8 mouse cellular contexts compared by ENCODE assay signal in genomic region chr4:134288397-134289256, GRCm38 (mm10). TPM values are rescaled to one million over a fixed set of nuclear protein-coding genes. Genes with fewer than 3 reads are reported as not detected.
DNase-seq lines count a peak whose midpoint lies in the region; ATAC-seq and TF ChIP-seq lines count a peak whose summit lies in the region.

No protein-coding gene starts in this region.

- TF ChIP-seq CTCF in thymus, adult 2 months (IDR thresholded peaks at IDR 0.05; ENCODE audit: borderline replicate concordance, control insufficient read depth, extremely low read depth, insufficient read depth, low read length, poor library complexity): no peak

- H3K4me2 ChIP-seq in heart, embryonic 12.5 days: peak overlapping the region; percentile 96
- H3K4me2 ChIP-seq in hindbrain, embryonic 12.5 days (replicated peaks): peak overlapping the region; percentile 97

- H3K36me3 ChIP-seq in heart, embryonic 12.5 days: peaks cover 7% of the 10 kb centered on the region
- peaks cover 8% of the 10 kb centered on the region for H3K36me3 ChIP-seq in hindbrain, embryonic 12.5 days
- 0 out of 2 replicates have a peak, but pooled peaks cover 3% of the 10 kb centered on the region for H3K36me3 ChIP-seq in thymus, adult 2 months (ENCODE audit: control insufficient read depth, insufficient read depth, low read length)

- H3K9me3 ChIP-seq in heart, embryonic 12.5 days (replicated peaks): no peaks in the 10 kb centered on the region
- no peaks in the 10 kb centered on the region for H3K9me3 ChIP-seq in hindbrain, embryonic 12.5 days (replicated peaks)

- TF ChIP-seq POLR2A in thymus, adult 2 months (IDR thresholded peaks at IDR 0.05; ENCODE audit: control insufficient read depth, extremely low read depth, insufficient read depth, low read length, poor library complexity): no peak

- H3K4me3 ChIP-seq in heart, embryonic 12.5 days: peak overlapping the region; percentile 94
- H3K4me3 ChIP-seq in brown adipose tissue, adult 24 weeks (ENCODE audit: insufficient read depth, low read depth, low read length): peak overlapping the region; percentile 91
- peak overlapping the region; percentile 94 for H3K4me3 ChIP-seq in hindbrain, embryonic 12.5 days
- no peak overlapping the region for H3K4me3 ChIP-seq in thymus, adult 2 months (ENCODE audit: control insufficient read depth, insufficient read depth, low read length)

- 41% methylated on average over 11 of the region's 11 CpGs for WGBS in heart, embryonic 12.5 days
- WGBS in hindbrain, embryonic 12.5 days: 48% methylated on average over 11 of the region's 11 CpGs
- 58% methylated on average over 11 of the region's 11 CpGs for WGBS in thymus, adult 2 months

- ATAC-seq in heart, embryonic 12.5 days (ENCODE audit: insufficient number of reproducible peaks, low FRiP score): no peak
- no peak for ATAC-seq in hindbrain, embryonic 12.5 days (ENCODE audit: low FRiP score)
- ATAC-seq in megakaryocyte progenitor cell, adult 5-6 weeks (replicated peaks; ENCODE audit: poor library complexity): peak; percentile 46
- no peak for ATAC-seq in frontal cortex, adult (ENCODE audit: low TSS enrichment)

- no peak for DNase-seq in heart, postnatal 14 days
- no peak for DNase-seq in thymus, adult 2 months
- no peak for DNase-seq in lung, postnatal 14 days

- peak overlapping the region; percentile 99 for H3K27ac ChIP-seq in heart, embryonic 12.5 days (ENCODE audit: poor library complexity, severe bottlenecking)
- peak overlapping the region; percentile 86; the same call in 1 of the 2 replicates for H3K27ac ChIP-seq in brown adipose tissue, adult 24 weeks (replicated peaks; ENCODE audit: low read depth, low read length)
- H3K27ac ChIP-seq in hindbrain, embryonic 12.5 days: peak overlapping the region; percentile 100
- no peak overlapping the region for H3K27ac ChIP-seq in thymus, adult 2 months (ENCODE audit: control insufficient read depth, insufficient read depth, low read length)

- H3K9ac ChIP-seq in heart, embryonic 12.5 days: peak overlapping the region; percentile 97
- H3K9ac ChIP-seq in hindbrain, embryonic 12.5 days: peak overlapping the region; percentile 99

- peaks cover 50% of the 10 kb centered on the region for H3K4me1 ChIP-seq in heart, embryonic 12.5 days (replicated peaks)
- peaks cover 2% of the 10 kb centered on the region; the same call in 1 of the 2 replicates for H3K4me1 ChIP-seq in brown adipose tissue, adult 24 weeks (ENCODE audit: control insufficient read depth, insufficient read depth, insufficient read length, low read length)
- peaks cover 25% of the 10 kb centered on the region for H3K4me1 ChIP-seq in hindbrain, embryonic 12.5 days
- peaks cover 7% of the 10 kb centered on the region for H3K4me1 ChIP-seq in thymus, adult 2 months (replicated peaks; ENCODE audit: control insufficient read depth, insufficient read depth, low read length)

- intact Hi-C loops in heart, postnatal 14 days (cut with DNase I): no loop called here

- 0 out of 2 replicates have a peak, but pooled peaks cover 3% of the 10 kb centered on the region for H3K27me3 ChIP-seq in heart, embryonic 12.5 days (replicated peaks)
- peaks cover 9% of the 10 kb centered on the region for H3K27me3 ChIP-seq in hindbrain, embryonic 12.5 days
- no peaks in the 10 kb centered on the region for H3K27me3 ChIP-seq in thymus, adult 2 months (ENCODE audit: control insufficient read depth, insufficient read depth, low read length)

RNA-seq across cellular contexts. Expression of gene Pdik1l, which starts 0.9 kb away (rescaled TPM):
- polyA plus RNA-seq in heart, embryonic 12.5 days (2016; fragmentation: Nextera tagmentation; extraction: Ambion mirVana): 14.9 and 18.1 TPM in 2 replicates
- 1 to 10 TPM; 6.6 to 8.6 TPM for total RNA-seq in heart, postnatal 14 days (2021)
- polyA plus RNA-seq in brown adipose tissue, adult 24 weeks (2012; ENCODE audit: insufficient read depth, insufficient read length, missing spikeins): 5.0 and 7.8 TPM in 2 replicates
- 30.8 and 32.5 TPM in 2 replicates for polyA plus RNA-seq in hindbrain, embryonic 12.5 days (2016; fragmentation: Nextera tagmentation; extraction: Ambion mirVana)
- 23.4 and 25.9 TPM in 2 replicates for total RNA-seq in megakaryocyte progenitor cell, adult 5-6 weeks (2015)
- 32.7 and 34.0 TPM in 2 replicates for total RNA-seq in megakaryocyte progenitor cell, adult 5-6 weeks (2017)
- polyA plus RNA-seq in thymus, adult 2 months (2012; rRNA removed): 13.3 and 14.4 TPM in 2 replicates

RNA-seq across cellular contexts. Expression of gene Trim63, which starts 26.3 kb away (rescaled TPM):
- 90.7 and 93.9 TPM in 2 replicates for polyA plus RNA-seq in heart, embryonic 12.5 days (2016; fragmentation: Nextera tagmentation; extraction: Ambion mirVana)
- total RNA-seq in heart, postnatal 14 days (2021): 100 to 1,000 TPM; 193 to 217 TPM
- 1.2 and 2.4 TPM in 2 replicates for polyA plus RNA-seq in brown adipose tissue, adult 24 weeks (2012; ENCODE audit: insufficient read depth, insufficient read length, missing spikeins)
- polyA plus RNA-seq in hindbrain, embryonic 12.5 days (2016; fragmentation: Nextera tagmentation; extraction: Ambion mirVana): 0.54 and 1.6 TPM in 2 replicates
- total RNA-seq in megakaryocyte progenitor cell, adult 5-6 weeks (2015): not detected in 2 replicates
- total RNA-seq in megakaryocyte progenitor cell, adult 5-6 weeks (2017): not detected in 2 replicates
- polyA plus RNA-seq in thymus, adult 2 months (2012; rRNA removed): 0.43 and 5.9 TPM in 2 replicates

RNA-seq across cellular contexts. Expression of gene Grrp1, which starts 34.7 kb away (rescaled TPM):
- polyA plus RNA-seq in heart, embryonic 12.5 days (2016; fragmentation: Nextera tagmentation; extraction: Ambion mirVana): 4.5 TPM in 2 replicates
- 10 to 100 TPM in 1 of 2 experiments, 1 to 10 TPM in 1; 8.6 to 13.8 TPM for total RNA-seq in heart, postnatal 14 days (2021)
- polyA plus RNA-seq in brown adipose tissue, adult 24 weeks (2012; ENCODE audit: insufficient read depth, insufficient read length, missing spikeins): 2.5 and 2.8 TPM in 2 replicates
- polyA plus RNA-seq in hindbrain, embryonic 12.5 days (2016; fragmentation: Nextera tagmentation; extraction: Ambion mirVana): 8.5 and 8.9 TPM in 2 replicates
- not detected in 2 replicates for total RNA-seq in megakaryocyte progenitor cell, adult 5-6 weeks (2015)
- total RNA-seq in megakaryocyte progenitor cell, adult 5-6 weeks (2017): not detected in 2 replicates
- 5.2 and 6.6 TPM in 2 replicates for polyA plus RNA-seq in thymus, adult 2 months (2012; rRNA removed)

RNA-seq across cellular contexts. Expression of gene Gm30191, which starts 41.9 kb away (rescaled TPM):
- not detected in 2 replicates for polyA plus RNA-seq in heart, embryonic 12.5 days (2016; fragmentation: Nextera tagmentation; extraction: Ambion mirVana)
- not detected for total RNA-seq in heart, postnatal 14 days (2021)
- not detected in 2 replicates for polyA plus RNA-seq in brown adipose tissue, adult 24 weeks (2012; ENCODE audit: insufficient read depth, insufficient read length, missing spikeins)
- 0.35 and 0.39 TPM in 2 replicates for polyA plus RNA-seq in hindbrain, embryonic 12.5 days (2016; fragmentation: Nextera tagmentation; extraction: Ambion mirVana)
- total RNA-seq in megakaryocyte progenitor cell, adult 5-6 weeks (2015): not detected in 2 replicates
- not detected in 2 replicates for total RNA-seq in megakaryocyte progenitor cell, adult 5-6 weeks (2017)
- polyA plus RNA-seq in thymus, adult 2 months (2012; rRNA removed): not detected in 2 replicates

RNA-seq across cellular contexts. Expression of gene Zfp593, which starts 43.2 kb away (rescaled TPM):
- 11.2 and 12.3 TPM in 2 replicates for polyA plus RNA-seq in heart, embryonic 12.5 days (2016; fragmentation: Nextera tagmentation; extraction: Ambion mirVana)
- total RNA-seq in heart, postnatal 14 days (2021): 1 to 10 TPM; 2.4 to 3.3 TPM
- polyA plus RNA-seq in brown adipose tissue, adult 24 weeks (2012; ENCODE audit: insufficient read depth, insufficient read length, missing spikeins): 2.8 and 3.1 TPM in 2 replicates
- polyA plus RNA-seq in hindbrain, embryonic 12.5 days (2016; fragmentation: Nextera tagmentation; extraction: Ambion mirVana): 18.3 TPM in 2 replicates
- 11.7 and 11.8 TPM in 2 replicates for total RNA-seq in megakaryocyte progenitor cell, adult 5-6 weeks (2015)
- 12.5 and 12.7 TPM in 2 replicates for total RNA-seq in megakaryocyte progenitor cell, adult 5-6 weeks (2017)
- 14.8 and 15.1 TPM in 2 replicates for polyA plus RNA-seq in thymus, adult 2 months (2012; rRNA removed)

Comparison
In these comparisons a context has a peak if more than half of its experiments do, and no peak if none do; other contexts are left out.
1. RNA of gene Trim63, which starts 26.3 kb away (polyA plus RNA-seq): 90.7 to 93.9 TPM in heart, embryonic 12.5 days; 0.43 to 5.9 TPM in thymus, adult 2 months, 1.2 to 2.4 TPM in brown adipose tissue, adult 24 weeks and 0.54 to 1.6 TPM in hindbrain, embryonic 12.5 days; every median in the first group is over 10 times any median in the second.